ENCODE assay signal across 15 mouse cellular contexts in genomic region chr6:99172589-99172986, GRCm38 (mm10).
A peak's percentile ranks its signal among the peaks of the same experiment; 100 is the strongest.
DNase-seq lines count a peak whose midpoint lies in the region; ATAC-seq and TF ChIP-seq lines count a peak whose summit lies in the region.
"Had no signal": no experiment of that assay in that cellular context is flagged by ENCODE, and none has a peak within 500 bp of the region (broad histone marks: within the 10 kb centered on the region; RNA-seq: fewer than 3 reads in every experiment).

No protein-coding gene starts in this region.

- H3K79me2 ChIP-seq in liver, adult 2 months (ENCODE audit: control insufficient read depth, insufficient read depth, low read length), result no peaks in the 10 kb centered on the region; the same call in 1 of the 2 replicates

- H3K9ac ChIP-seq in liver, adult 2 months (ENCODE audit: low read depth, low read length), result peak overlapping the region; percentile 49
- peak overlapping the region; percentile 59 for H3K9ac ChIP-seq in liver, postnatal 0 days (replicated peaks)
- H3K9ac ChIP-seq: embryonic facial prominence, embryonic 15.5 days; forebrain, embryonic 15.5 days; hindbrain, embryonic 15.5 days; limb, embryonic 13.5 days; midbrain, embryonic 13.5 days had no signal

- no peak for TF ChIP-seq CTCF in liver, adult 2 months (IDR thresholded peaks at IDR 0.05; ENCODE audit: low read depth, low read length)
- TF ChIP-seq CTCF in liver, postnatal 0 days (IDR thresholded peaks at IDR 0.05; ENCODE audit: low read depth), result no peak

- H3K4me3 ChIP-seq in liver, adult 2 months (ENCODE audit: insufficient read depth, low read depth, low read length), result peak overlapping the region; percentile 45
- H3K4me3 ChIP-seq in liver, postnatal 0 days (ENCODE audit: low read depth, low read length), result peak overlapping the region; percentile 20
- H3K4me3 ChIP-seq: embryonic facial prominence, embryonic 15.5 days; forebrain, embryonic 15.5 days; hindbrain, embryonic 15.5 days; limb, embryonic 13.5 days; midbrain, embryonic 13.5 days had no signal

- TF ChIP-seq EP300 in liver, postnatal 0 days (IDR thresholded peaks at IDR 0.05; ENCODE audit: low read depth), result no peak

- no peaks in the 10 kb centered on the region for H3K27me3 ChIP-seq in liver, adult 2 months (ENCODE audit: control insufficient read depth, insufficient read depth, low read length)
- H3K27me3 ChIP-seq in liver, postnatal 0 days (ENCODE audit: insufficient read depth, low read length), result no peaks in the 10 kb centered on the region
- H3K27me3 ChIP-seq: embryonic facial prominence, embryonic 15.5 days; forebrain, embryonic 15.5 days; hindbrain, embryonic 15.5 days; limb, embryonic 13.5 days; midbrain, embryonic 13.5 days had no signal

- no peak for TF ChIP-seq POLR2A in liver, adult 2 months (IDR thresholded peaks at IDR 0.05; ENCODE audit: extremely low read depth, insufficient read depth, low read length)

- H3K4me2 ChIP-seq in liver, postnatal 0 days (ENCODE audit: low read depth, low read length), result peak overlapping the region; percentile 57
- H3K4me2 ChIP-seq: embryonic facial prominence, embryonic 15.5 days; forebrain, embryonic 15.5 days; hindbrain, embryonic 15.5 days; limb, embryonic 13.5 days; midbrain, embryonic 13.5 days had no signal

- H3K36me3 ChIP-seq in liver, adult 2 months (ENCODE audit: control insufficient read depth, insufficient read depth, low read length), result no peaks in the 10 kb centered on the region
- no peaks in the 10 kb centered on the region for H3K36me3 ChIP-seq in liver, postnatal 0 days (replicated peaks; ENCODE audit: insufficient read depth, low read length)
- H3K36me3 ChIP-seq: embryonic facial prominence, embryonic 15.5 days; forebrain, embryonic 15.5 days; hindbrain, embryonic 15.5 days; limb, embryonic 13.5 days; midbrain, embryonic 13.5 days had no signal

- WGBS in liver, adult 2 months, result 14% methylated on average over 6 of the region's 6 CpGs
- WGBS in liver, postnatal 0 days (ENCODE audit: insufficient replicate concordance), result 46% methylated on average over 6 of the region's 6 CpGs

- peak; percentile 46 for DNase-seq in liver, adult 2 months (ENCODE audit: extremely low read depth, low read depth, low spot score)
- DNase-seq in liver, result no peak
- no peak for DNase-seq in liver, postnatal 0 days
- no peak for DNase-seq in cerebellum, adult 9-10 months
- no peak for DNase-seq in layer of hippocampus, postnatal 10 days (ENCODE audit: low spot score in 2 of 2)
- DNase-seq: adrenal gland, postnatal 25 days; gastrocnemius, postnatal 14 days; thymus, adult 18-20 months had no signal

- no peaks in the 10 kb centered on the region for H3K9me3 ChIP-seq in liver, postnatal 0 days (ENCODE audit: low read length)
- H3K9me3 ChIP-seq: embryonic facial prominence, embryonic 15.5 days; forebrain, embryonic 15.5 days; hindbrain, embryonic 15.5 days; limb, embryonic 13.5 days; midbrain, embryonic 13.5 days had no signal

- peaks cover 26% of the 10 kb centered on the region for H3K4me1 ChIP-seq in liver, adult 2 months (ENCODE audit: control insufficient read depth, insufficient read depth, low read length)
- peaks cover 28% of the 10 kb centered on the region for H3K4me1 ChIP-seq in liver, postnatal 0 days (ENCODE audit: insufficient read depth)
- H3K4me1 ChIP-seq: hindbrain, embryonic 15.5 days had no signal

- H3K27ac ChIP-seq in liver, adult 2 months (replicated peaks; ENCODE audit: insufficient read depth, low read depth, low read length), result peak overlapping the region; percentile 89
- peak overlapping the region; percentile 94 for H3K27ac ChIP-seq in liver, postnatal 0 days (ENCODE audit: low read depth)
- H3K27ac ChIP-seq: embryonic facial prominence, embryonic 15.5 days; forebrain, embryonic 15.5 days; hindbrain, embryonic 15.5 days; limb, embryonic 13.5 days; midbrain, embryonic 13.5 days had no signal

- peak; percentile 21 for ATAC-seq in activated CD4-positive, CD25-positive, alpha-beta regulatory T cell, adult 4 months
- ATAC-seq in inflammation-experienced regulatory T-cells, adult 6 months, result peak; percentile 36
- ATAC-seq in liver, postnatal 0 days, result no peak
- ATAC-seq: forebrain, embryonic 15.5 days; midbrain, embryonic 13.5 days had no signal
